Mouse (Mus musculus) neural tube, embryonic 14.5 days (tissue): ENCODE results near the gene Olfml2a. TPM values are rescaled to one million over a fixed set of nuclear protein-coding genes. Genes with fewer than 3 reads are reported as not detected.

ENCODE experiments used
- ATAC-seq: fragments of 200-750 bp; cut with Nextera tagmentation; 2 replicates; pipeline ENCODE4 v1.8.0; 2017; ENCODE audit warnings: low read depth, mild to moderate bottlenecking, moderate TSS enrichment, moderate library complexity
- H3K27ac ChIP-seq: fragments of 300-500 bp; sonication (generic); 2 replicates; pipeline ENCODE4 v1.5.1; 2014; ENCODE audit warnings: low read depth, mild to moderate bottlenecking, control low read depth, low read length, moderate library complexity, mixed read lengths
- H3K27me3 ChIP-seq: fragments of 300-500 bp; sonication (generic); 2 replicates; pipeline ENCODE4 v1.6.1; 2014; ENCODE audit warnings: low read length; ENCODE audit not compliant: control insufficient read depth, insufficient read depth
- H3K36me3 ChIP-seq: fragments of 300-500 bp; sonication (generic); 2 replicates; pipeline ENCODE4 v1.6.1; 2014; ENCODE audit warnings: low read length, mixed read lengths; ENCODE audit not compliant: control insufficient read depth, insufficient read depth
- H3K4me1 ChIP-seq: fragments of 300-500 bp; sonication (generic); 2 replicates; pipeline ENCODE4 v1.6.1; 2014; ENCODE audit warnings: low read length; ENCODE audit not compliant: control insufficient read depth, insufficient read depth
- H3K4me2 ChIP-seq: fragments of 300-500 bp; sonication (generic); 2 replicates; pipeline ENCODE4 v1.6.1; 2014; ENCODE audit warnings: mild to moderate bottlenecking, low read depth, low read length, control low read depth
- H3K4me3 ChIP-seq: fragments of 300-500 bp; sonication (generic); 2 replicates; pipeline ENCODE4 v1.5.1; 2014; ENCODE audit warnings: low read depth, low read length, control low read depth, mixed read lengths
- H3K9ac ChIP-seq: fragments of 300-500 bp; sonication (generic); replicated peaks from 2 replicates; pipeline ENCODE4 v1.6.1; 2014; ENCODE audit warnings: low read depth, mild to moderate bottlenecking, control low read depth, low read length, mixed read lengths
- H3K9me3 ChIP-seq: fragments of 300-500 bp; sonication (generic); 2 replicates; pipeline ENCODE4 v1.6.1; 2016; ENCODE audit warnings: low read length; ENCODE audit not compliant: control insufficient read depth
- WGBS: fragments of 180-500 bp; shearing (Covaris S2); extraction: QIAGEN DNeasy Blood & Tissue Kit; methylation state at CpG from one replicate; pipeline ENCODE4 v1.1.7; 2014; 5-methylcytosine and 5-hydroxymethylcytosine counted together
- polyA plus RNA-seq: library from polyadenylated mRNA; unstranded; fragments of >200 nt; fragmentation: Nextera tagmentation; extraction: Ambion mirVana; gene quantifications from 2 replicates; pipeline ENCODE4 v1.2.1, GENCODE M21; 2014

The Olfml2a gene
- 0.94 and 13.4 TPM in 2 replicates for polyA plus RNA-seq

DNA sequence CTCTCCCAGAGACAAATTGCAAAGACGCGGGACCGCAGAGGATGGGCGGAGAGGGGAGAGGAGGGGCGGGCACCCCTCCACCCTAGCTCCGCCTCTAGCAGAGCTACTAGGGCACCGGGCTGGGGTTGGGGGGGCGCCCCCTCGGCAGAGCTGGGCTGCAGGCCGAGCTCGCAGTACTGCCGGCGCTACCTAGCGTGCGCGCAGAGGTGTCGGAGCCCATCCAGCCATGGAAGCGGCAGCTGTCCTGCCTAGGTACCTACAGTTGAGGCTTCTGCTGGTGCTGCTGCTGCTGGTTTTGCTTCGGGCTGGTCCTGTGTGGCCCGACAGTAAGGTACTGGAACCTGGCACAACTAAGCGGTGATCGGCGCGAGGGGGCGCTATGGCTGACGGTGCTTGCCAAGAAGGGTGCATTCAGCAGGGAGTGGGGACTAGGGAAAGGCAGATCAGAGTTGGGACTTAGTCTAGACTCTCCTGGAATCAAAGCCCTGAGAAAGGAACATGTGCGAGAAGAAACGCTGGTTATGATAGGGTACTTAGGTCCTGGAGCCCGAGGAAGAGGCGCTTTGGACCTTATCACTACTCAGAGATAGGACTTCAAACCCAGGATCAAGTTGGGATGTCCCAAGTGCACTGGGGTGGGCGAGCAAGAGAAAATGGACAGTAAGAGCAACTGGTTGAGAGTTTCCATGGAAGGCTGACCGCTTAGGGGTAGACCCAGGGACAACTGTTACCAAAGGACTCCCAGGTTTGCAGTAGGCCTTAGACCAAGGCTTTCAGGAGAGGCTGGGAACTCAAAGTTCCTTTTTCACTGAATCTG, at the start of gene Olfml2a:
TSS of gene Olfml2a (plus strand) at position 128 of the 817 bp plus-strand sequence.
- Histone ChIP-seq H3K27ac (no peak within 1 kb of the TSS), H3K36me3 (no peaks in the 10 kb centered on the region), H3K9me3 (no peaks in the 10 kb centered on the region), H3K4me1 (0 out of 2 replicates have a peak, but pooled peaks cover 3% of the 10 kb centered on the region), H3K4me3 (peak within 1 kb of the TSS; percentile 33), H3K4me2 (peak within 1 kb of the TSS; percentile 78), H3K9ac (peak within 1 kb of the TSS; percentile 44), H3K27me3 (no peaks in the 10 kb centered on the region)
- peak; percentile 71 for ATAC-seq
- 8% methylated on average over 29 of the region's 32 CpGs for WGBS

DNA sequence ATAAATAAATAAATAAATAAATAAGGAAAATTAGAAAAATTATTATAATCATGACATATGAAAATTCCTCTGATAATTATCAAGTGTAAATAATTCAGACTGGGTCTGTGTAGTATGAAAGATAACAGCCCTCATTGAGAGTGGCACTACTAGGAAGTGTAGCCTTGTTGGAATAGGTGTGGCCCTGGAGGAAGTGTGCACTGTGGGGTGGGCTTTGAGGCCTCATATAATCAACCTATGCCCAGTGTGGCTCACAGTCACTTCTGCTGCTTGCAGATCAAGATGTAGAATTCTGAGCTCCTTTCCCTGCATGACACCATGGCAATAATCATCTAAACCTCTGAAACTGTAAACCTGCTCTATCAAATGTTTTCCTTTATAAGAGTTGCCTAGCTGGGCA, 28.9 kb upstream of the Olfml2a start:
- Histone ChIP-seq H3K36me3 (no peaks in the 10 kb centered on the region), H3K9ac (no peak overlapping the region), H3K27ac (no peak overlapping the region), H3K4me2 (no peak overlapping the region), H3K9me3 (no peaks in the 10 kb centered on the region), H3K4me3 (no peak overlapping the region), H3K4me1 (no peaks in the 10 kb centered on the region), H3K27me3 (no peaks in the 10 kb centered on the region)
- no peak for ATAC-seq

DNA sequence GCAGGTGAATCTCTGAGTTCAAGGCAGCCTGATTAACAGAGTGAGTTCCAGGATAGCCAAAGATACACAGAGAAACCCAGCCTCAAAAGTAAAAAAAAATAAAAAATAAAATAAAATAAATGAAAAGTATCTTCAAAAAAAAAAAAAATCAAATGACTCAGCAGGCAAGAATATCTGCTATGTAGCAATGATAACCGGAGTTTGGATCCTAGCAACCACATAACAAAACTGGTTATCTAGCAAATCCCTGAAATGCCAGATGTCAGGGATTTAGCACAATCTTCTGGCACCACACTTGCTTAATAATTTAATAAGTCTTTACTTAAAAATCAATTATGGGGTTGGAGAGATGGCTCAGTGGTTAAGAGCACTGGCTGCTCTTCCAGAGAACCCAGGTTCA, 27.5 kb upstream of the Olfml2a start:
- H3K4me3 ChIP-seq = no peak overlapping the region
- no peak overlapping the region for H3K9ac ChIP-seq
- H3K27ac ChIP-seq = no peak overlapping the region
- no peaks in the 10 kb centered on the region for H3K4me1 ChIP-seq
- no peaks in the 10 kb centered on the region for H3K36me3 ChIP-seq
- no peaks in the 10 kb centered on the region for H3K9me3 ChIP-seq
- no peak for ATAC-seq
- no peaks in the 10 kb centered on the region for H3K27me3 ChIP-seq
- 93% methylated on average over 1 of the region's 1 CpGs for whole genome bisulfite sequencing
- H3K4me2 ChIP-seq = no peak overlapping the region

DNA sequence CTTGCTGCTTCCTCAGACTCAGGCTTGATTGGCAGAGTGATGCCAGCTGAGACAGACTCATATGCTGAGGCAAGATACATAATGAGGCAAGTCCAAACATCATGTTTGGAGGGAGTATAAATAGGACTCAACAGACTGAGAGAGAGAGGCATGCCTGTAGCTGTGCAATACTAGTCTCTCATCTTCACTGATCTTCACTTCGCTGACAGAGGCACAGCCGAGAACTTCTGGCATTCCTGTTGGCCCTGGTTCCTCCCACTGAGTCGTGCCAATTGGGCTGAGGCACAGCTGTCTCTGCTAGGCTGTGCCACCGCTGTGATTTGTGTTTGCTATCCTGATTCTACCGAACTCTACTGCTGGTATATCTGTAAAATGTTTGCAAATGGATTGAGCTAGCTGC, 25.7 kb upstream of the Olfml2a start:
- Histone ChIP-seq H3K9ac (no peak overlapping the region), H3K9me3 (no peaks in the 10 kb centered on the region), H3K4me2 (no peak overlapping the region), H3K27ac (no peak overlapping the region), H3K4me3 (no peak overlapping the region), H3K36me3 (no peaks in the 10 kb centered on the region), H3K27me3 (no peaks in the 10 kb centered on the region), H3K4me1 (no peaks in the 10 kb centered on the region)
- no peak for ATAC-seq
- 66% methylated on average over 5 of the region's 5 CpGs for WGBS

DNA sequence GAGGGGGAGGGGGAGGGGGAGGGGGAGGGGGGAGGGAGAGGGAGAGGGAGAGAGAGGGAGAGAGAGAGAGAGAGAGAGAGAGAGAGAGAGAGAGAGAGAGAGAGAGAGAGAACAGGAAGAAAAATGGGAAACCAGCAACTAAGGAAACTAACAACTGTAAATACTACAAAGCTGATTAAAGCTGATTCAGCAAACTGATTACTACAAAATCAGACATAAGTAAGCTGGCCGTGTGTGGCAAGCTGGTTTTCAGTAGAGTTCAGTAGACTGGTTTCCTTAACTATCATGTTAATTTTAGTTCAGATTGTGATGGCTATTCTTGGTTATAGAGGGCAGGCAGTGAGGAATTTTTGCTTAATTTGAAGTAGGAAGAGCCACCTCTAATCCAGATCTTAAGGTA, 23.2 kb upstream of the Olfml2a start:
- Histone ChIP-seq H3K4me2 (no peak overlapping the region), H3K9ac (no peak overlapping the region), H3K9me3 (no peaks in the 10 kb centered on the region), H3K27me3 (no peaks in the 10 kb centered on the region), H3K4me1 (no peaks in the 10 kb centered on the region), H3K4me3 (no peak overlapping the region), H3K27ac (no peak overlapping the region), H3K36me3 (no peaks in the 10 kb centered on the region)
- ATAC-seq = no peak
- 75% methylated on average over 1 of the region's 1 CpGs for WGBS

DNA sequence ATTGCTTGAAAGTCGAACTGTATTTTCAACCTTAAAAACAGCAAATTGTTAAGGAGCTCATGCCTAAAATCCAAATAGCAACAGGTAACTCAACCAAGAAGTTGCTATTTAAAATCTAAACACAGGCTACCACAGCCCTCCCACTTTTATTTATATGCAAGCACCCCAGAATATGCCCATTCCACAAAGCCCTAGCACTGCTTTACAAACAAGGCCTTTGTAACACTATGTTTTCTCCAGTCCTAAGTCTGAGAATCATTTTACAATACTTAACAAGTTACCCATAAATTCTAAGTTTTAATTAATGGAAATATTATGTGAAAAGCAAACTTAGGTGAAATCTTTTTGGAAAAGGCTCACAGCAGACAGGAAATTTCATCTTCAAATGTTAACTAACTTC, 17.3 kb upstream of the Olfml2a start:
- no peak overlapping the region for H3K4me2 ChIP-seq
- no peaks in the 10 kb centered on the region for H3K9me3 ChIP-seq
- H3K27me3 ChIP-seq = no peaks in the 10 kb centered on the region

DNA sequence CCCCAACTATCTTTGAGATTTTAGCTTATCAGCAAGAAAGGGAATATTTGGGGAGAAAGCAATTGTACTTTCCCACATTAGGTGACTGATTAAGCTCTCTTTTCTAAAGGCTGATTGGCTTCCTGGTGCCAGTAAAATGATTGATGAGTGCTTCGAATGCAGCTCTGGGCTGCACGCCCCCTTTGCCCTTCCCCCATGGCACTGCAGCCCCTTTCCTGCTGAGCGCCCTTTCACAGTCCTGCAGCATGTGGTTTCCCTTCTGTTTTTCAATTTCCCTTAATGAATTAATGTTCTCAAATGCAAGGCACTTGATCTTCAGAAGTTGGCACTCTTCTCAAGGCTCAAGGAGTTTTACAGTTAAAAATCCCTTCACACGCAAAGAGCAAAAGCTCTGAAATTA, 16.8 kb upstream of the Olfml2a start:
- H3K4me3 ChIP-seq = no peak overlapping the region
- 0 out of 2 replicates have a peak, but pooled peaks have one; percentile 60 for ATAC-seq
- H3K4me1 ChIP-seq = peaks cover 2% of the 10 kb centered on the region; the same call in 1 of the 2 replicates
- H3K27me3 ChIP-seq = no peaks in the 10 kb centered on the region
- H3K27ac ChIP-seq = no peak overlapping the region
- no peak overlapping the region for H3K4me2 ChIP-seq
- no peak overlapping the region for H3K9ac ChIP-seq
- WGBS = 11% methylated on average over 4 of the region's 4 CpGs
- no peaks in the 10 kb centered on the region for H3K9me3 ChIP-seq
- H3K36me3 ChIP-seq = no peaks in the 10 kb centered on the region

More for the DNA sequence above, 17.3 kb upstream of the Olfml2a start:
- Histone ChIP-seq H3K4me3 (no peak overlapping the region), H3K9ac (no peak overlapping the region), H3K27ac (no peak overlapping the region), H3K36me3 (no peaks in the 10 kb centered on the region), H3K4me1 (peaks cover 2% of the 10 kb centered on the region; the same call in 1 of the 2 replicates)
- WGBS = 32% methylated on average over 1 of the region's 1 CpGs
- no peak for ATAC-seq

DNA sequence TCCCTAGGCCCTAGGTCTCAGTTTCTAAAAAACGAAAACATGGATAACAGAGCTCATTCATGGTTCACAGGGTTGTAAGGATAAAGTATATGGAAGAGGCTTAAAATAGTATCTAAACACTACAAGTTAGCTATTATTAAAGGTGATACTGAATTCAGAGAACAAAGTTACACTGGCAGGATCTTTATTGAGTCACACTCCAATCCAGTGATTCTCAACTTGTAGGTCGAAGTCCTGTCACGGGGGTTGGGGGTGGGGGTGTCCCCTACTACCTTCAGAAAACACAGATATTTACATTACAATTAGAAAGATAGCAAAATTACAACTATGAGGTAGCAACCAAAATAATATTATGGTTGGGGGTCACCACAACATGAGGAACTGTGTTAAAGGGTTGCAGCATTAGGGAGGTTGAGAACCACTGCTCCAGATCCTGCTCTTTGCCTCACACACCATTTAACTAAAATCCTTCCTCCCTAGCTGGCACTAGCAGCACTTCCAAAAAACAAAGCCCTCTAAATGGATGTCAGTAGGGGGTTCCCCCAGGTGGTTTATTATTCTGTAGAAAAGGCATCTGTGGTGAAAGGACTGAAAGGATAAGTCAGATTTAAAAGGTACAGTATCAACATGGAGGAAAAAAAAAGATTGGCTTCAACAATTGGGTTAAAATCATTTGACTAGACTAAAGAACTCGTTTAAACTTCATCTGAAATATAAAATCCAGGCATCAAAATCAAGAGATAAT, 14.7 kb upstream of the Olfml2a start:
- no peak for ATAC-seq
- no peak overlapping the region for H3K4me2 ChIP-seq
- WGBS = 19% methylated on average over 4 of the region's 4 CpGs
- H3K36me3 ChIP-seq = no peaks in the 10 kb centered on the region
- no peak overlapping the region for H3K27ac ChIP-seq
- no peak overlapping the region for H3K4me3 ChIP-seq
- H3K9me3 ChIP-seq = no peaks in the 10 kb centered on the region
- H3K27me3 ChIP-seq = no peaks in the 10 kb centered on the region
- H3K9ac ChIP-seq = no peak overlapping the region
- H3K4me1 ChIP-seq = peaks cover 2% of the 10 kb centered on the region; the same call in 1 of the 2 replicates

DNA sequence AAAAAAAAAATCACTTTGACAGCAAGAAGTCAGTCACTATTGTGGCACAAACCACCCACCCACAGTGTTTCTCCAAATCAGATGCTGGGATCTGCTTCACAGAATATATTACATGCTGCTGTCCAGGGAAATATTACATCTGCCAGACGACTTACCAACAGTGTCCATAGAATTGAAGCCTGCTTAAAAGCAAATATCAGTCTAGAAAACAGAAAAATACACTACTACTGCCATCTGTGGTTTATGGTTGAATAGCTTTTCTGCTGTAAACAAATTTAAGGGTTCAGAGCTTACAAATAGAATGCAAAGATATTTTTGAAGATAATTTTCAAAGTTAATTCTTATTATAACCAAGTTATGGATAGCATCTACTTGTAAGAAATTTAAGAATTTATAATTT, 10.4 kb upstream of the Olfml2a start:
- 10% methylated on average over 1 of the region's 1 CpGs for WGBS
- Histone ChIP-seq H3K9ac (no peak overlapping the region), H3K4me1 (peaks cover 12% of the 10 kb centered on the region), H3K4me3 (no peak overlapping the region), H3K4me2 (no peak overlapping the region), H3K27ac (no peak overlapping the region), H3K9me3 (no peaks in the 10 kb centered on the region), H3K27me3 (no peaks in the 10 kb centered on the region), H3K36me3 (no peaks in the 10 kb centered on the region)
- ATAC-seq = no peak
